Mouse (Mus musculus) ES-E14 (cell line): Measurements from ENCODE around the gene Mrtfa.

ENCODE experiments used
- CHD2 ChIP-seq: IDR thresholded peaks from 2 replicates; pipeline ENCODE4 v1.6.1; 2014; ENCODE audit warnings: mild to moderate bottlenecking, low read depth, low read length, inconsistent platforms
- MAFK ChIP-seq: IDR thresholded peaks from 2 replicates; pipeline ENCODE4 v1.6.1; 2014; ENCODE audit warnings: mild to moderate bottlenecking, low read depth, low read length, inconsistent platforms; ENCODE audit not compliant: insufficient read depth
- ZC3H11A ChIP-seq: IDR thresholded peaks from 2 replicates; pipeline ENCODE4 v1.6.1; 2012; ENCODE audit warnings: low read depth, mild to moderate bottlenecking, inconsistent platforms, low read length, borderline replicate concordance
- ZNF384 ChIP-seq: IDR thresholded peaks from 2 replicates; pipeline ENCODE4 v1.6.1; 2012; ENCODE audit warnings: low read depth, low read length, inconsistent platforms

DNA sequence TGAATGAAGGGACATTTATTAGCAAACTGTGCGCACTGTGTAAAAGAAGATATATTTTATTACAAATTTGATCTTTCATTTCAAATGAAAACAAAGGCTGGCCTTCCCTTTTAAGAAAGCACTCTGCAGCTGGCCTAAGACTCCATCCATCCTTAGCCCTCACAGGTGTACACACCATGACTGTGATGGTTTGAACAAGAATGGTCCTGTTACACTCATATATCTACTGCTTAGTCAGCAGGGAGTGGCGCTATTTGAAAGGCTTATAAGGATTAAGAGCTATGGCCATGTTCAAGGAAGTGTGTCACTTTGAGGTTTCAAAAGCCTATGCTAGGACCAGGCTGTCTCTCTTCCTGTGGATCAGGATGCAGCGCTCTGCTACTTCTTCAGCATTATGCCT lies 122.8 kb downstream of the Mrtfa start:
- TF ChIP-seq ZC3H11A (no peak), ZNF384 (no peak), CHD2 (no peak), MAFK (no peak)
